Mouse (Mus musculus): ENCODE data around the gene Gp9.

Gene Gp9

DNA sequence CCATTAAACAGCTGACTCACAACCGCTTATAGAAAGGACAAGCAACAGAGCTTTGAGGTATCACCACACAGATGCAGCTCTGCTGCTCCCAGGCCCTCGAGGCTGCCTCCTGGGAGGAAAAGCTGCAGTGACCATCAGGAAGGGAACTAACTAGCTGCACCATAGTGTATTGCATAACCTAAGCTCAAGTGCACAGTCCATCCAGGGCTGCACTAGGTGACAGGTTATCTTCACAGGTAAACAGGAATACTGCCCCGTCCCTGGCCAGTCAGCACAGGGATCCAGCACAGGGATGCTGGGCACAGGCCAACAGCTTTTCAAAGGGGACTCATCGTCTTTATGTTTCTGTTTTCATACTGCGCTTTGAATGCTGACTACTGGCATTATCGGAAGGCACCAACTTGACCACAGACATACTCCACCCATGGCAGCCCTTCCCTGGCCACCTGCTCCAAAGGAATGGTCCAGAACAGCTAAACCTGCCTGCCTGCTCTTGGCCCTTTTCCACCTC lies 31.8 kb downstream of the Gp9 start:
- DNase-seq (ENCODE audit: low spot score), result peak; percentile 51

GRCm38 (mm10) chr6:87810311-87810710 lies 32.4 kb downstream of the Gp9 start:
- no peak for DNase-seq (ENCODE audit: low spot score)

- no peak for DNase-seq (ENCODE audit: low spot score)
Measured at GRCm38 (mm10) chr6:87810713-87811669, 33.1 kb downstream of the Gp9 start.

GRCm38 (mm10) chr6:87811675-87812338 lies 33.9 kb downstream of the Gp9 start, which contains the start of gene Rab43:
Gene Rab43 (minus strand): TSS chr6:87812164.
- peak; percentile 95 for DNase-seq (ENCODE audit: low spot score)

- DNase-seq (ENCODE audit: low spot score), result no peak
Measured at GRCm38 (mm10) chr6:87812656-87813055, 34.8 kb downstream of the Gp9 start.

DNA sequence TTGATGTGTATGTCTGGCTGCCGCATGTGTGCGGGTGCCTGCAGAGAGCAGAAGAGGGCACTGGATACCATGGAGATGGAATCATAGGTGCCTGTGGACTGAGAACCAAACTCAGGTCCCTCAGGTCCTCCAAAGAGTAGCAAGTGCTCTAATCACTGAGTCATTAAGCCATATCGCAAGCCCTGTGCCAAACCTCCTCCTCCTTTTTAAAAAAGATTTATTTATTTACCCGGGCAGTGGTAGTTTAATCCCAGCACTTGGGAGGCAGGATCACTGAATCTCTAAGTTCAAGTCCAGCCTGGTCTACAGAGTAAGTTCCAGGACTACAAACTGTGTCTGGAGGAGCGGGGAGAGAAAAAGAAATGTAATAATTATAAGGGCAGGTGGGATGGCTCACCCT lies 36.6 kb downstream of the Gp9 start:
- no peak for DNase-seq (ENCODE audit: low spot score)

DNA sequence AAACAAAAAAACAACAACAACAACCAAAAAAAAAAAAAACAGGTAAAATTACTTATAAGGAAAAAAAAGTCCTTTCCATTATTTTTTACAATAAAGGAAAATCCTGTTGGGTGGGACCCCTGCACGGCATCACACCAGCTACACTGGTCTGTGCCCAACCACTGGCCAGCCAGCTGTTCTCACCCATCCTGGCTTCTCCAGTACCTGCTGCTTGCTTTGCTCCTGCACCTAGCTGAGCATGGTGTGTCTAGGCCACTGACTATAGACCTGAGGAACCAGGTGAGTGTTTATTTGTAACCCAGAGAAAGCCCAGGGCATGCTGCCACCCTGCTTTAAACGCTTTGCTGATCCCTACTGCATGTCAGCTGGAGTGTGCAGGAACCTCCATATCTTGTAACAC lies 42.5 kb downstream of the Gp9 start:
- DNase-seq (ENCODE audit: low spot score), result no peak
